8 mouse cellular contexts compared by ENCODE assay signal in the genomic region with DNA sequence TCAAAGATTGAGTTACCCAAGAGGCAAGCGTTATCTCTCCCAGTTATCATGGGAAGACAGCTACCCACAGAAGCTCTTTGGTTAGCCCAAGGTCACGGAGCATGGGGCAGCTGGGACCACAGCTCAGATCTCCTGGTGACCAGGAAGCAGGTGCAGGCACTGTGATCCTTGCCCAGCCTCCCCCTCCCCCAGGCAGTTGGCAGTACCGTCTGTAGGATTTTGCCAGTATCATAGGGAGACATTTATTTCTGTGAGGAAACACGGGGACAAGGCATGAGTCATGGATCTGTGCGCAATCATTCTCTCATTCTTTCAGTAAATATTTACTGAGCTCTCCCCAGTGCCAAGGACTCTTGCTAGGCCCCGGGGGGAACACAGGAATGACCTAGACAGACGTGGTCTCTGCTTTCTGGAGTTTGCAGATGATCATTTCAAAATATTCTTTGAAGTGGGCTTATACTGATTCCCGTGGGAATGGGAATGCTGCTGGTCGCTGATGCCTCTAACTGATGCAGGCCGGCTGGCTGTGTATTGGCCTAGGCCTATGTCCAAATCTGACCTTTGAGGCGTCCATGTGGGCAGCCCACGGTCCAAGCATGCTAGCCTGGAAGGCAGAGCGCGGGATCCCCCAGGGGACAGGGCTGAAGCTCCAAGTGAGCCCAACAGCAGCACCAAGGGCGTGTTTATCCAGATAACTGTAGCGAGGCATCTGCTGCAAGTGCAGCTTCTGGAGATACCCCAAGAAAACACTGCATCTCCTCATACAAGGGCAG. TPM values are rescaled to one million over a fixed set of nuclear protein-coding genes. Genes with fewer than 3 reads are reported as not detected.
DNase-seq lines count a peak whose midpoint lies in the region; ATAC-seq and TF ChIP-seq lines count a peak whose summit lies in the region.
"Had no signal": no experiment of that assay in that cellular context is flagged by ENCODE, and none has a peak within 500 bp of the region (broad histone marks: within the 10 kb centered on the region; RNA-seq: fewer than 3 reads in every experiment).

No protein-coding gene starts in this region.

- peak; percentile 93 for DNase-seq in Muller cell, postnatal 12 days (ENCODE audit: inconsistent ontology term)
- DNase-seq in adrenal gland, postnatal 14 days, result peak; percentile 86
- DNase-seq in fibroblast of lung, adult 2 months (ENCODE audit: low read depth), result peak; percentile 93
- peak; percentile 11 for DNase-seq in kidney, adult 18-20 months
- peak; percentile 53 to 60 (median 57) for DNase-seq in liver, embryonic 14.5 days (ENCODE audit: low read depth in 3 of 3, low spot score in 3 of 3)
- DNase-seq in right cerebral cortex, postnatal 10 days (ENCODE audit: low spot score in 2 of 2), result peak; percentile 46 to 54
- no peak for DNase-seq in retina, postnatal 1 day

- TF ChIP-seq CTCF in liver, embryonic 14.5 days (IDR thresholded peaks at IDR 0.05; ENCODE audit: low read depth), result no peak

- 21% methylated on average over 16 of the region's 16 CpGs for WGBS in liver, embryonic 14.5 days (ENCODE audit: insufficient replicate concordance)

- H3K4me2 ChIP-seq in liver, embryonic 14.5 days (ENCODE audit: low read depth), result peak overlapping the region; percentile 70
- H3K4me2 ChIP-seq: limb, embryonic 15.5 days had no signal

- no peaks in the 10 kb centered on the region for H3K27me3 ChIP-seq in liver, embryonic 14.5 days (ENCODE audit: control insufficient read depth, insufficient read depth, low read length)
- H3K27me3 ChIP-seq: limb, embryonic 15.5 days had no signal

- peak overlapping the region; percentile 88 for H3K27ac ChIP-seq in liver, embryonic 14.5 days
- H3K27ac ChIP-seq: limb, embryonic 15.5 days had no signal

- H3K36me3 ChIP-seq in liver, embryonic 14.5 days (replicated peaks; ENCODE audit: control insufficient read depth, insufficient read depth, low read depth), result no peaks in the 10 kb centered on the region

- no peaks in the 10 kb centered on the region; the same call in 1 of the 2 replicates for H3K9me3 ChIP-seq in liver, embryonic 14.5 days (ENCODE audit: control insufficient read depth, low read length)
- H3K9me3 ChIP-seq: limb, embryonic 15.5 days had no signal

- H3K4me3 ChIP-seq in liver, embryonic 14.5 days (ENCODE audit: insufficient read depth in 1 of 2, low read depth in 2 of 2, low read length in 2 of 2), result peak overlapping the region; percentile 2 to 16; a peak in 2 of 4 replicates
- H3K4me3 ChIP-seq: limb, embryonic 15.5 days had no signal

- peak; percentile 91 for ATAC-seq in liver, embryonic 14.5 days (ENCODE audit: insufficient read depth)

- peak overlapping the region; percentile 50 for H3K9ac ChIP-seq in liver, embryonic 14.5 days (replicated peaks)
- H3K9ac ChIP-seq: limb, embryonic 15.5 days had no signal

- TF ChIP-seq EP300 in liver, embryonic 14.5 days (IDR thresholded peaks at IDR 0.05; ENCODE audit: low read depth), result no peak

- H3K4me1 ChIP-seq in liver, embryonic 14.5 days (replicated peaks; ENCODE audit: control insufficient read depth in 2 of 2, insufficient read depth in 2 of 2, low read length in 1 of 2), result peaks cover 29 to 42% of the 10 kb centered on the region in 2 experiments

RNA-seq across cellular contexts. Expression of a gene that starts 59.1 kb away (rescaled TPM):
- total RNA-seq in adrenal gland, postnatal 14 days (2021), result 25.5 and 27.8 TPM in 2 replicates
- 2.4 and 3.2 TPM in 2 replicates for polyA plus RNA-seq in liver, embryonic 14.5 days (2012; rRNA removed)
- 5.6 and 5.7 TPM in 2 replicates for polyA plus RNA-seq in liver, embryonic 14.5 days (2014; fragmentation: Nextera tagmentation; extraction: Ambion mirVana)
